Mouse (Mus musculus) kidney, adult 8-10 months (tissue): Measurements from ENCODE around the gene Fam222a.
A peak's percentile ranks its signal among the peaks of the same experiment; 100 is the strongest.

Experiments used
- DNase-seq, 2 experiments: peaks; one replicate each; pipeline ENCODE4 v3.0.0; 2022

Gene Fam222a

DNA sequence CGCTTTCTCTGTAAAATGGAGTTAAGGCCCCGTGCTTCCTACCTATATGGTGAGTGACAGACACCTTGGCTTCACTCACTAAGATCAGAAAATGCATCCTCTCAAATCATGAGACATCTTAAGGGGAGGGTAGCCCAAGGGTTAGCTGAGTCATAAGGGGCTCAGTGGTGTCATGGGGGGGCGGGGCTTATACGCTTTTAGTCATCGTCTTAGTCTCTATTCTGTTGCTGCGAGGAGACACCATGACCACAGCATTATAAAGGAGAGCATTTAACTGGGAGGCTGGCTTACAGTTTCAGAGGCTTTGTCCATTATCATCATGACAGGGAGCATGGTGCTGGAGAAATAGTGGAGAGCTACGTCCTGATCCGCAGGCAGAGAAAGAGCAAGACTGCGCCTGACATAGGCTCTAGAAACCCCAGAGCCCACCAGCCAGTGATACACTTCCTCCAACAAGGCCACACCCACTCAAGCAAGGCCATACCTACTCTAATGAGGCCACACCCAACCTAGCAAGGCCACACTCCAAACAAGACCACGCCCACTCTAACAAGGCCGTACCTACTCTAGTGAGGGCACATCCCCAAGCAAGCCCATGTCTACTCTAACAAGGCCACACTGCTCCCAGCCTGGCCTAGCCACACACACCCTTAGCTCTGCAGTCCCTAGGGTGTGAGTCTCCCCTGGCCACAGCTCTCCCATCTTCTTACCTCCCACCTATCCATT lies 48.7 kb downstream of the Fam222a start:
- DNase-seq: no peak

DNA sequence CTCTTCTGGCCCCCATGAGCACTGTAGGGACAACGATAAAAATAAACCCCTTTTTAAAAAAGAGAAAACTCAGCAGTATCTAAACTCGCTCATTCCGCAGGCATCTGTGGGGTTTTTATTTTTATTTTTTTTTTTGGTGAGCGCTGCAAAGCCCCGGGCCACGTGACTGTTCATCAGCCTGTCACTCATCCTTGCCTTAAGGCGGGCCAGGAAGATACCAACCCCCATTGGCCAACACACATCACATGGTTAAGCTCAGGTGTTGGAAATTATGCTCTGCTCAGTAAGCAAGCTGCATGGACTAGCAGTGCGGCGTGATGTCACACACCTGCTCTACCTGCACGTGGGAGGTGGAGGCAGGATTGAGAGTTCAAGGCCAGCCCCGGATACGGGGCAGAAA lies 50.0 kb downstream of the Fam222a start:
- DNase-seq: no peak

DNA sequence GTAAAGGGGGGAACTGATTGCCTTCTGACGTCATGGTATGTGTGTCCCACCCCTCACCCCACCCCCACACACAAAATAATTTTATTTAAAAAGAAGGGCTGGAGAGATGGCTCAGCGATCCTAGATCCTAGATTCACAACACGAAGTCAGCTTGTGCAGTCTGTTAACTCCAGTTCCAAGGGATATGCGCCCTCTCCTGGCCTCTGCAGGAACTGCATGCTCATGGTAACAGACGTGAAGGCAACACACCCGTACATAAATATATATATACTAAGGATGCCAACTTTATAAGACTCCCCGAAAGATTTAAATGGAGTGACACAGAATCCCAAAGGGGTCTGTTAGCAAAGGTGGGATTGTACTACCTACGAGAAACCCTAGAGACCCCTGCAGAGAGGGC lies 51.0 kb downstream of the Fam222a start:
- DNase-seq: peak; percentile 67 to 79

DNA sequence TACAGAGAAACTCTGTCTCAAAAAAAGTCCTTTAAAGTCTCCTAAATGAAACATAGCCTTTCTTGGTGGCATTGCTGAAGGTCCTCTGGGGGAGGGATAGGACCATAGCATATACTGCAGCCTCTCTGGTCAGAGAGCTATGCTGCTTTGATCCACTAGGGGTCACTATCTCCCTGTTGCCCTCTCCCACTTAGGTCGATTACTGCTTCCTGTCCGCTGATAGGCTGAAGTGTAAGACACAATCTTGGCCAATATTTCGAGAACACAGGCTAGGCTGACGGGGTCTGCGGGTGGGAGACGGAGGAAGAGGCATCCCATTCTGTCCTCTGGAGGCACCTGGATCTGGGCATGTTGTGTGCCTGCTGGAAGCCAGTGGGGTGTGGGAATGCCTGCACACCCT lies 52.5 kb downstream of the Fam222a start:
- peak in 1 of 2 experiments; percentile 45 for DNase-seq

DNA sequence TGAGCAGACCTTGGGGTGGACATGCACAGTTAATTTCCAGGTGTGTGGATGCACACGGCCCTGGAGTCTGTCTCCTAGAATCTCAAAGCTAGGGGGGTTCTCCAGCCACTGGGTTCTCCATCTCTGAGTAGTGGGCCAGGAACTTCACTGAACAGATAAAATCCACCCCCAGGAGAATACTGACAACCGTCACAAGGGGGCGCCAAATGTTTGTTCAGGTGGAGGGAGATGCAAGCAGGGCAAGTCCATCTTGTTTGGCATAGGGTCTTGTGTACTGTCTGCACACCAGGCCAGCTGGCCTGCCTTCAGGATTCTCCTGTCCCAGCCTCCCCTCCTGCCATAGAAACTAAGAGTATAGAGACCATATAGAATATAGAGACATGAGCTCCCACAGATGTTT lies 57.8 kb downstream of the Fam222a start:
- DNase-seq: peak in 1 of 2 experiments; percentile 39

DNA sequence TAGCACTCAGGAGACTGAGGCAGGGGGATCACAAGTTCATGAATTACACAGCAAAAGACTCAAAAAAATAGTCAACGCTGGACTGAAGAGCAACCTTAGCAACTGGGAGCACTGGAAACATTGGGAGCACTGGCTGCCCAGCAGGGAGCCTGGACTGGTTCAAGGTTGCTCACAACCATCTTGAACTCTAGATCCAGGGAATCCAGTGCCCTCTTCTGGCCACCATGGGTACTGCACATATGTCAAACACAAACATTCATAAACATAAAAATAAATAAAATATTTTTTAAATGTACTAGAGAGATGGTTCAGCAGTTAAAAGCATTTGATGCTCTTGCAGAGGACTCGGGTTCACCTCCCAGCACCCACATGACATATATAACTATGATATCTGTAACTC lies 63.5 kb downstream of the Fam222a start:
- peak in 1 of 2 experiments; percentile 52 for DNase-seq

DNA sequence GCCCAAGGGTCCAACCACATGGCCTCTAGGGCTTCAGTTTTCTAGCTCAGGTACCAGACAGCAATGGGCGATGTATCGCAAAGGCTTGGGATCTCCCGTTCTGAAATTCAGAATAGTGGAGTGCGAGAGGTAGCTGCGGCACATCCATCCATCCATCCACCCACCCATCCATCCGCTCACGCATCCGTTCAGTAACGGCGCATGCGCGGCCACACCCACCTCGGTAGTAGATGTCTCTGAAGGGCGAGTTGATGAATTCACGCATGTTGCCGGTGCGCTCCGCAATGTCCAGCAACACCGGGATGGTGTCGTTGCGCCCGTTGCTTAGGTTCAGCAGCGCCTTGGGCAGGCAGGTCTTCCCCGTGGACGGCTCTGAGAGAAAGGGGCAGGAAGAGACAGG lies 68.3 kb downstream of the Fam222a start:
- no peak for DNase-seq

DNA sequence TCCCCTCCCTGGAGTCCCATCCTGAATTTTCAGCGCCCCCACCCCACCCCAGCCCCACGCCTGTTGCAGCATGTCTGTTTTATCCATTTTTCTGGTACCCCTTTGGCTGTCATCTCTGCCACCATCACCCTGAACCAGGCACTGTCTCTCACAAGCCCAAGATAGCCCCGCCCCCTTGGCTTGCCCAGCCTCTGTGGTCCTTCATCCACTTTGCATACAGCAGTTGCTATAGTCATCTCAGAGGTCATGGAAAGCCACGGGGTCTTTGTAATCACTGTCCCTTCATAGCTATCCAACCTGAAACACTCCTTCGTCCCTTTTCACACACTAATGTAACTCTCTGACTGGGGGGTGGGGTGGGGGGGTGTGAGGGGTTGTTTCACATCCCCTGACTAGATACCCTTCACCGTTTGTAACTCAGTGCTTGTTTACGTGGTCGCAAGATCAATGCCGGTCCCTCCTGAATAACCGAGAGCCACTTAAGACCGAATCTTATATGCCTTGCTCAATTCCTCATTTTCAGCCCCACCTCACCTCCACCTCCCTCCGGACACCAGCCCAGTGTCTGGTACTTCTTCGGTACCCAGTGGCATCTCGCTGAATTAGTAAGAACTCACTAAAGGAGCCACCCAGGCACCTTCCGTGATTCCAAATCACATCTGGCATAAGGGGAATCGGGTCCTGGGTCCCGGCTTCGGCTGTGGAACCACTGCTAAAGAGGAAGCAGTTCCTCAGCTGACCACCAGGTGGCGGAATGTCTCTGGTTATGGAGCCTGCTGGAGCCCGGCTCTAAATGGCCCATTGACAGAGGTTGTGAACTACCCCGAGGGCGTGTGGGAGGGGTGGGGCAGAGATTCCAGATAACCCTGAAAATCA lies 71.2 kb downstream of the Fam222a start:
- peak; percentile 78 to 92 for DNase-seq

DNA sequence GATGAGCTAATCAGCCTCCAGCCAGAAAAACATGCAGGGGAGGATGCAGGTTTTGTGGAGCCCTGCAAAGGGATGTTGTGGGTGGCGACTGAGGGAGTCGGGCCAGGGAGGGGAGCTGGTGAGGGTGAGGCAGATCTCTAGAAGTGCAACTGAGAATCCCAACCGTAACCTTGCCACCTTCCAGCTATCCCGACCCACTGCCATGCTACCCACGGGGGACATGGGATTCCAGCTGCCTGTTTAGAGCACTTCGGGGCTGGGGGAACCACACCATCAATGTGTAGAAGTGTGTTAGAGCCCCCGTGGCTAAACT lies 71.8 kb downstream of the Fam222a start:
- DNase-seq: no peak

DNA sequence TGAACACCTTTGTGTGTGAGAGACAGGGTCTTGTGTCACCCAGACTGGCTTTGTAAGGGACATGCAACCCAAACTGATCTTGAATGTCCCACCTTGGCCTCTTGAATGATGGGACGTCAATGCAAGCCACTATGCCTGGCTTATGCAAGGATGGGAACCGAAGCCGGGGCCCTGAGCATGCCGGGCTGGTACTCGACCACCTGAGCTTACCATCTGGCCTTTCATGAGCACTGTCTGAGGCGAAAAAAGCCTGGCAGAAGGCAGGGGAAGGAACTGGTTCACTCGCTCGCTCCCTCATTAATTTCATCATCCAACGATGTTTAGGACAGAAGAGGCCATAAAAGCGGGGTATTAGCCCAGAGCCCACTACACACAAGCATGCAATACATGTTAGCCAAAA lies 73.0 kb downstream of the Fam222a start:
- no peak for DNase-seq

DNA sequence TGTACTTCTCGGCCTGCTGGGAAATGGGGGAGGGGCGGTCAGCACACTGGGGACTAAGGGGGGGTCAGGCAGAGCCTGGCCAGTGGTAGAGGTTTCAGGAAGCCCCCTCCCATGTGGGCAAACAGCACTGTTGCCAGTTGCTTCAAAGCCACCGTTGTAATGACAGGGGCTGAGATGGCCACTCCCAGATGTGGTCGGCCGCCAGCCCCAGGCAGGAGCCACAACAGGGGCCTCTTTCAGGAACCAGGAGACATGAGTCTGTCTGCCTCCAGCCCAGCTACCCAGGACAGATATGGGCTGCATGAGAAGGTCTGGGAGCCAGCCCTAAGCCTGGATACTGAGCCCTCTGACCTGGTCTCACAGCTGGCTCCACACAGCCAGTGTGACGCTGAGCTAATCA lies 77.1 kb downstream of the Fam222a start:
- DNase-seq: no peak

DNA sequence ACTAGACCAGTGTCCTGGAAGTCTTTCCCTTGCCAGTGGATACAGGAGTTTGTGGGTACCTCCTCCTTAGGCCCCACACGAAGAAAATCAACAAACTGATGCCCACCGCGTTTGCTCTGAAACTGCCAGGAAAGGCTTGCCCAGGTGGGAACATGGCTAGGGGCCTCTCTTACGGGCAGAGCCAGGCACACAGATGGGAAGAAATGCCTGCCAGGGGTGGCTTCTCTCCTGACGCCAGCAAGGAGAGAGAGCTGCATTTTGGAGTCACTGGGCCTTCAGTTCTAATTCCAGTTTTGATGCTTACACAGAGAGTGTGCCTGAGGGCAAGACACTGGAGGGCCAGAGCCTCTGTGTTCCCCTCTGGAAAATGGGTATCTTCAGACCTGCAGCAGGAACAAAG lies 78.1 kb downstream of the Fam222a start:
- no peak for DNase-seq

DNA sequence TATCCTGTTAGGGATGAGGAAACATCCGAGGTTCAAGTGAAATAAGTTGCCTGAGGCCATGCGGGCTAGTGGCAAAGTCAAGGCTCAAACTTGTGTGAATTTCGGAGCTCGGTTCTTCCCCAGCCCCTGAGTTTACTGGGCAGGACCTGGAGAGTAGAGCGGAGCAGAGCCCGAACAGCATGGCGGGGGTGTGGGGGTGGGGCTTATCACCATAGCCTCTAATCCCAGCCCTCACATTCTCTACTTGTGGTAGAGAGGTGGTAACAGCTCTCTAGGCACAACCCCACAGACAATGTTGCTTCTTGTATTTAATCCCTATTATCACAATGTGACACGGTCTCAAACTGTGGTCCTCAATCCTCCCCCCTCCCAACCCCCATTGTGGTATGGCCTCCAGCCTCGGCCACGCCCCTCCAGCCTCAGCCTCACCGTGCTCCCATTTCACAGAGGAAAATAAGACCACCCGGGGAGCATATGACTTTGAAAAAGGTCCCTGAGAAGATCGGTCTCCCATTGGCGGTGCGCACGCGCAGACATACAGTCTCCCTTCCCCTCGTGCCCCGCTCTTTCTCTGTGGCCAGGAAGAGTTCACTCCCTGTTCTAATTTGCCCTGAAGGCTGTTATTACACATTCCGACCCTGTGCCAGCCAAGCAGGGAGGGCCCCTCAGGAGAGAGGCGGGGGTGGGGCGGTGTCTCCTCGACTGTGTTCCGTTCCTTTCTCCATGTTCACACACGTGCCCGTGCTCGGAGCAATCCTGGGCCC lies 79.6 kb downstream of the Fam222a start:
- peak in 1 of 2 experiments; percentile 65 for DNase-seq

DNA sequence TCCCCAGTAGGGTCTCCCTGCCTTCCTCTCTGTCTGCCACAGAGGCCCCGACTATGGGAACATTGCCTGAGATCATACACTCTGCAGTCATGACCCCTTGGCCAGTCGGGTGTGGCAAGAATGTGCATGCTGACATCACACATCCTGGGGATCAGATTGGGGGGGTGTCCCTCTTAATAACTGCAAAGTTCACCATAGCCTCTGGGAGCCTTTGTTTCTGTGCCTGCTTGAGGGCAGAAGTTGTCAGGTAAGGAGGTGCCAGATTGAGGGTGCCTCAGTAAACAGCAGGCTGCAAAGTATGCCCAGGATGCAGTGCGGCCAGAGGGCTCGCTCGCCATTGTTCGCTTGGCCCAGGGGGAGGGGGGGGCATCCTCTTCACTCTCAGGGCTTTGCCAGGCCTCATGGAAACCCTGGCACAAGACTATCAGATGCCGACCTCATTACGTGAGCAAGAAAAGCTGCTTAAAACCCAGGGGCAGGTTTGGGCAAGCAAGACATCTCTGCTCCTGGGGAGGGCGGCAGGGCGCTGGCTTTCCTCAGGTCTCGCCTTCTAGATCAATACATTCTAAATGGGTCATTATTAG lies 81.0 kb downstream of the Fam222a start:
- peak; percentile 57 to 64 for DNase-seq

DNA sequence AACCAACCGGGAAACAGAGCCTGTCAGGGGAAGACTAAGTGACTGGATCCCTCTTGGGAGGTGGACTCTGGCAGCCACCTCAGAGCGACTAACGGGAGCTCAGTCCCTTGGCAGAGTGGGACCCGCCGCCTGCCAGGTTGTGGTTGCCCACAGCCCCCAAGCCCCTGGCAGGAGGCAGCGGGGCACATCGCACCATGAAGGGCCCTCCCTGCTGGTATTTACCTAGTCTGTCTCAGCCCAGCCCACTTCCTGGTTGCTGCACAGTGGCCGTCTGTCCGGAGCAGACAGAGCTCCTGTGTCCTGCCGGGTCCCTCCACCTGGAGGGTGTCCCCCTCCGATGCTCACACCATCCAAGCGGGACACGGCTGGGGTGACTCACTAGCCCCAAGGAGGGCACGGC lies 83.2 kb downstream of the Fam222a start:
- no peak for DNase-seq

DNA sequence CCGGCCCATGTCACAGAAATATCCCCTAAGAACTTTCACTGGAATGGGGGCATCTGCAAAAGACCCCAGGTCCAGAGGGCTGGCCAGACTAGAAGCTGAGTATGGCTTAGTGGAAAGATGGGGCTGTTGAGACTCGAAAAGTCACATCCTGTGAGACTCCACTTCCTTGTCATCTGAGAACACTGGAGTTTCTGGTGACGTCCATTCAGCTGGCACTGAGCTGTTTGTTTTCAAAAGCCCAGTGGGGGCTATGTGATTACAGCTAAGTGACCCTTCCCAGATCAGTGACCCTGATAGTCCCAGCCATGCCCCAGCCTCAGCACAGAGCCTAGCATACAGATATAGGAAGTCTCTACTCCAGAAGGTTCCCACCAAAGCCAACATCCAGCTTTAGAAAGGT lies 83.6 kb downstream of the Fam222a start:
- DNase-seq: no peak

DNA sequence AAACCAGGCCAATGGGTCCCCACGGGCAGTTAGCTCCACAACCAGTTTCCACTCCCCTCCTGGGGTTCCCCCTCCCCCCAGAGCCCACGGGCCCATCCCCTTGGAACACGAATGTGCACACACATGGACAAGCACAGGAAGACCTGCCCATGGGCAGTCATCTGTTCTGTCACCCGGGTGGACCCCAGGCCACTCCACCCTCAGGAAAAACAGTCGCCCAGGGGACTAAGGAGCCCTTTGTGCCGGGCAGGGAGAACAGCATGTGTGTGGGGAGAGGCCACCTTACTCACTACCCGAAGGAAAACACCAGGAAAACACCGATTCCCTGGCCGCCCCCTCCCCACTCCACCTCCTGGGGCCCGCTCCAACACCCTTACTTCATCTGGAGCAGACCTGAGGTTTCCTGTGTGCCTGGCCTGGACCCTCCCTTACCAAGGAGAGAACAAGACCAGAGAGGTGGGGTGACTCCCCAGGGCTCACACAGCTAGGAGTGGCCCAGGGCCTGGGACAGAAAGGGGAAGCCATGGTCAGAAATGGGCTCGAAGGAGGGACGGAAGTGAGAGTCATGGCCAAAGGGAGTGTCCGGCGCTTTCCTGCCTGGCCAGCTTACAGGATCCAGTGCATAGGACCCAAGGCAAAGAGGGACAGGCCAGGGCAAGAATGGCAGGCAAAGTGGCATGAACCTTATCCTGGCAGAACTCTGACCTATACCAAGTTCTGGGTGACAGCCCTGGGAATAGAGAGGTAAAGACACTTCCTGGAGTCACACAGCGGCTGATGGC lies 86.0 kb downstream of the Fam222a start:
- no peak for DNase-seq

DNA sequence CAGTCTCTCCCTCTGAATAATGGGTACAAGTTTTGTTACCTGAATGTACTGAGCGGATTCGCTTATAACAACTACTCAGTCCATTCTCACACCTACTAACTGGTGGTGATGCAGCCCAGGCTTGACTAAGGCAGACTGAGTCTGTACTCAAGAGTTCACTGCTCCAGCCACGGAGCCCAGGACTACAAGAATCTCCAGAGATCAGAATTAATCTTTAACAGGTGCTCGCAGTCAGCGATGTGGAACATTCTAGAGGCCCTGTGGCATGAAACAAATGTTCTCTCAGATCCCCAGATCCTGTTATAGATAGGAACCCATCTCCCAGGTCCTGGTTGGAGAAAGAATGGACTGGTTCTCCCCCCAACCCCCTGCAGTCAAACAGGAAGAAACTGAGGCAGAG lies 87.9 kb downstream of the Fam222a start:
- peak; percentile 76 to 83 for DNase-seq

DNA sequence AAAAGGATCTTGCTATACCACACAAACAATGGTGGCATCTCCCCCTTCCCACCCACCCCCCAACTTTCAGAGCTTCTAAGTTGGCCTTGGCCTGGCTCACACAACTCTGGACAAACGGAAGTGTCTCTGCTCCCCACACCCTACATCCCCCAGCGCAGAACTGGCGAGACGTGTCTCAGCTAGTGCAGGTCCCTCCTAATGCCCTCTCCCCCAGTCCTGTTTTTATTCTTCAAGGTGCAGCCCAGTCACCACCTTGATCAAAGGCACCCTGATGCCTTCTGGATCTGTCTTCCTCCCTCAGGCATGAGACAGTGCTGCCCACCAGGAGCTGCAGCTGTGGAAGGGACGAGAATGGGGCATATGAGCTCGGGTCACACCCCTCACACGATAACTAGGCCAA lies 88.5 kb downstream of the Fam222a start:
- no peak for DNase-seq

DNA sequence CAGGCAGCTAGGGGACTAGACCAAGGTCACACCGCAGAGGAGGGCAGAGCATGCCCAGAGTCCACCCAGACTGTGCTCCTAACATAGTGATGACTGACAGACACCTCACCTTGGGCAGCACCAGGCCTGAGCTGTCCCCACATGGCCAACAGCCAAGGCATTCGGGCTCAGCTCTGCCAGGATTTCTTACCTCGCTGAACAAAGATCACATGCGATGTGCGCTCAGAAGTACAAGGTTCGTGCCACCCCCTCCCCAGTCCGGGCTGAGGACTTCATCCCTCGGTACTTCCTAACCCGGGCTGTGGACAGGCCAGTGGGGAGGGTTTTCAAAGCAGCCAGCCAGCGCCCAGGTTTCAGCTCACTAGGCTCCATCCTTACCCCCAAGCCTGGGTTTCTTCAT lies 89.6 kb downstream of the Fam222a start:
- DNase-seq: peak; percentile 94 to 95

DNA sequence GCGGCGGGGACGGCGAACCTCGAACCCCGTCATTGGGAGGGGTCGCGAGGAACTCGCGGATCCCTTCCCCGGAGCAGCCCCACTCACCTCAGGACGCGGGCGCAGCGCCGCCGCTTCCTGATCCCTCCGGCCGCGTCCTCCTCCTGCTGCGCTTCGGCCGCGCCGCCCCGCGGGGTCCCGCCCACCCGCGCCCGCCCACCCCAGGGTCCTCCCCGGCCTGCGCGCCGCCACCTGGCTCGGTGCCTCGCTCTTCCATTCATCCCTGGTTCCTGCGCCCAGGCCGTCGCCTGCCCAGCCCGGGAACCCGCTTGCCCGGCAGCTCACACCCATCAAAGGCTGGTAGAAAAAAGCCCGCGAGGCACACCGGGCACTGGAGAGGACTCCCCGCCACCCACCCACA lies 90.4 kb downstream of the Fam222a start, which contains the start of gene Trpv4:
Gene Trpv4, minus strand, starts transcription at position 167 of the 400 bp plus-strand sequence.
- peak; percentile 49 to 55 for DNase-seq

DNA sequence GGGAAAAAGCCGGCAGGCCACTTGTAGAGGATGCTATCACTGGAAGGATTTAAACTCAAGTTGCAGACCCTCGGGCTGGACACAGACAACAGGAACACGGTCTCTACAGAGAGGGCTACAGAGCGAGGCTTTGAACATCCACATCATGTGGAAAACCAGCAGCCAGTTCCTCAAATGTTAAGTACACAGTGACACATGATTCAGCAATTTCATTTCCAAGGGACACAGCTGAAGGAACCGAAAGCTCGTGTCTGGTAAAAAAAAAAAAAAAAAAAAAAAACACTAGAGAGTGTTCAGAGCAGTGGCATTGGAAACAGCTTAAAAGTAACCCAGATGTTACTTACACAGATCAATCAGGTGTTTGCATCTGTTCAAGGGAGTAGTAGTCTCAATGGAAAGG lies 93.2 kb downstream of the Fam222a start:
- no peak for DNase-seq
